Mouse (Mus musculus) neural tube, embryonic 14.5 days (tissue): ENCODE data around the gene Tmem132c. TPM values are rescaled to one million over a fixed set of nuclear protein-coding genes. Genes with fewer than 3 reads are reported as not detected.

Experiments
- ATAC-seq: fragments of 200-750 bp; cut with Nextera tagmentation; 2 replicates; pipeline ENCODE4 v1.8.0; 2017; ENCODE audit warnings: low read depth, mild to moderate bottlenecking, moderate TSS enrichment, moderate library complexity
- H3K27ac ChIP-seq: fragments of 300-500 bp; sonication (generic); 2 replicates; pipeline ENCODE4 v1.5.1; 2014; ENCODE audit warnings: low read depth, mild to moderate bottlenecking, control low read depth, low read length, moderate library complexity, mixed read lengths
- H3K27me3 ChIP-seq: fragments of 300-500 bp; sonication (generic); 2 replicates; pipeline ENCODE4 v1.6.1; 2014; ENCODE audit warnings: low read length; ENCODE audit not compliant: control insufficient read depth, insufficient read depth
- H3K36me3 ChIP-seq: fragments of 300-500 bp; sonication (generic); 2 replicates; pipeline ENCODE4 v1.6.1; 2014; ENCODE audit warnings: low read length, mixed read lengths; ENCODE audit not compliant: control insufficient read depth, insufficient read depth
- H3K4me1 ChIP-seq: fragments of 300-500 bp; sonication (generic); 2 replicates; pipeline ENCODE4 v1.6.1; 2014; ENCODE audit warnings: low read length; ENCODE audit not compliant: control insufficient read depth, insufficient read depth
- H3K4me2 ChIP-seq: fragments of 300-500 bp; sonication (generic); 2 replicates; pipeline ENCODE4 v1.6.1; 2014; ENCODE audit warnings: mild to moderate bottlenecking, low read depth, low read length, control low read depth
- H3K4me3 ChIP-seq: fragments of 300-500 bp; sonication (generic); 2 replicates; pipeline ENCODE4 v1.5.1; 2014; ENCODE audit warnings: low read depth, low read length, control low read depth, mixed read lengths
- H3K9ac ChIP-seq: fragments of 300-500 bp; sonication (generic); replicated peaks from 2 replicates; pipeline ENCODE4 v1.6.1; 2014; ENCODE audit warnings: low read depth, mild to moderate bottlenecking, control low read depth, low read length, mixed read lengths
- H3K9me3 ChIP-seq: fragments of 300-500 bp; sonication (generic); 2 replicates; pipeline ENCODE4 v1.6.1; 2016; ENCODE audit warnings: low read length; ENCODE audit not compliant: control insufficient read depth
- WGBS: fragments of 180-500 bp; shearing (Covaris S2); extraction: QIAGEN DNeasy Blood & Tissue Kit; methylation state at CpG from one replicate; pipeline ENCODE4 v1.1.7; 2014; 5-methylcytosine and 5-hydroxymethylcytosine counted together
- polyA plus RNA-seq: library from polyadenylated mRNA; unstranded; fragments of >200 nt; fragmentation: Nextera tagmentation; extraction: Ambion mirVana; gene quantifications from 2 replicates; pipeline ENCODE4 v1.2.1, GENCODE M21; 2014

Tmem132c gene
- polyA plus RNA-seq, 1 experiment from 2014 or later, result 9.4 TPM

GRCm38 (mm10) chr5:127313634-127314033 is 72.0 kb downstream of the Tmem132c start:
- Histone ChIP-seq H3K9me3 (no peaks in the 10 kb centered on the region), H3K4me2 (no peak overlapping the region), H3K4me1 (no peaks in the 10 kb centered on the region), H3K36me3 (no peaks in the 10 kb centered on the region), H3K27ac (no peak overlapping the region), H3K4me3 (no peak overlapping the region), H3K27me3 (no peaks in the 10 kb centered on the region), H3K9ac (no peak overlapping the region)
- WGBS, result 92% methylated on average over 2 of the region's 2 CpGs
- ATAC-seq, result no peak

GRCm38 (mm10) chr5:127319096-127319779 is 77.6 kb downstream of the Tmem132c start:
- WGBS, result 9% methylated on average over 12 of the region's 12 CpGs
- ATAC-seq, result no peak
- H3K4me2 ChIP-seq, result no peak overlapping the region
- H3K9me3 ChIP-seq, result no peaks in the 10 kb centered on the region
- no peak overlapping the region for H3K4me3 ChIP-seq
- H3K36me3 ChIP-seq, result no peaks in the 10 kb centered on the region
- H3K27me3 ChIP-seq, result no peaks in the 10 kb centered on the region
- H3K9ac ChIP-seq, result no peak overlapping the region; the same call in 1 of the 2 replicates
- H3K27ac ChIP-seq, result no peak overlapping the region
- H3K4me1 ChIP-seq, result peaks cover 12% of the 10 kb centered on the region

GRCm38 (mm10) chr5:127324645-127325044 is 83.0 kb downstream of the Tmem132c start:
- peak overlapping the region; percentile 11; the same call in 1 of the 2 replicates for H3K4me2 ChIP-seq
- H3K27me3 ChIP-seq, result no peaks in the 10 kb centered on the region
- peak; percentile 36; the same call in 1 of the 2 replicates for ATAC-seq
- no peaks in the 10 kb centered on the region for H3K36me3 ChIP-seq
- no peaks in the 10 kb centered on the region for H3K9me3 ChIP-seq
- WGBS, result 13% methylated on average over 2 of the region's 2 CpGs
- H3K9ac ChIP-seq, result no peak overlapping the region
- peaks cover 9% of the 10 kb centered on the region; the same call in 1 of the 2 replicates for H3K4me1 ChIP-seq
- H3K27ac ChIP-seq, result peak overlapping the region; percentile 73
- H3K4me3 ChIP-seq, result no peak overlapping the region

- ATAC-seq, result peak; percentile 79
- H3K4me2 ChIP-seq, result peak overlapping the region; percentile 24
- H3K4me3 ChIP-seq, result no peak overlapping the region
- H3K36me3 ChIP-seq, result no peaks in the 10 kb centered on the region
- H3K9ac ChIP-seq, result no peak overlapping the region
- no peaks in the 10 kb centered on the region for H3K27me3 ChIP-seq
- H3K27ac ChIP-seq, result 0 out of 2 replicates have a peak overlapping the region, but pooled peaks have one; percentile 48
- no peaks in the 10 kb centered on the region for H3K9me3 ChIP-seq
- WGBS, result 2% methylated on average over 15 of the region's 15 CpGs
- peaks cover 29% of the 10 kb centered on the region for H3K4me1 ChIP-seq
These were observed 94.7 kb downstream of the Tmem132c start for GRCm38 (mm10) chr5:127336048-127336907.

- no peak overlapping the region for H3K27ac ChIP-seq
- WGBS, result 17% methylated on average over 5 of the region's 5 CpGs
These were observed 95.3 kb downstream of the Tmem132c start for GRCm38 (mm10) chr5:127336908-127337265.

GRCm38 (mm10) chr5:127339016-127339435 is 97.4 kb downstream of the Tmem132c start:
- Histone ChIP-seq H3K27ac (peak overlapping the region; percentile 35; the same call in 1 of the 2 replicates), H3K4me2 (no peak overlapping the region), H3K27me3 (no peaks in the 10 kb centered on the region), H3K4me1 (peaks cover 29% of the 10 kb centered on the region), H3K36me3 (no peaks in the 10 kb centered on the region), H3K9ac (no peak overlapping the region), H3K4me3 (no peak overlapping the region), H3K9me3 (no peaks in the 10 kb centered on the region)
- 3% methylated on average over 5 of the region's 5 CpGs for WGBS
- ATAC-seq, result peak; percentile 33; the same call in 1 of the 2 replicates

More at GRCm38 (mm10) chr5:127336908-127337265, 95.3 kb downstream of the Tmem132c start:
- Histone ChIP-seq H3K9me3 (no peaks in the 10 kb centered on the region), H3K4me2 (no peak overlapping the region), H3K36me3 (no peaks in the 10 kb centered on the region), H3K27me3 (no peaks in the 10 kb centered on the region), H3K9ac (no peak overlapping the region), H3K4me1 (peaks cover 29% of the 10 kb centered on the region), H3K4me3 (no peak overlapping the region)
- no peak; the same call in 1 of the 2 replicates for ATAC-seq

- Histone ChIP-seq H3K4me3 (no peak overlapping the region), H3K27me3 (no peaks in the 10 kb centered on the region), H3K27ac (no peak overlapping the region), H3K36me3 (no peaks in the 10 kb centered on the region), H3K4me1 (peaks cover 21% of the 10 kb centered on the region), H3K9me3 (no peaks in the 10 kb centered on the region), H3K9ac (no peak overlapping the region), H3K4me2 (no peak overlapping the region)
- WGBS, result 33% methylated on average over 3 of the region's 3 CpGs
- ATAC-seq, result no peak
These were observed 99.5 kb downstream of the Tmem132c start for GRCm38 (mm10) chr5:127341158-127341557.

- Histone ChIP-seq H3K36me3 (no peaks in the 10 kb centered on the region), H3K4me3 (no peak overlapping the region), H3K27me3 (no peaks in the 10 kb centered on the region), H3K4me1 (peaks cover 11% of the 10 kb centered on the region), H3K9ac (no peak overlapping the region), H3K27ac (no peak overlapping the region), H3K9me3 (no peaks in the 10 kb centered on the region), H3K4me2 (no peak overlapping the region)
- 51% methylated on average over 2 of the region's 2 CpGs for WGBS
- ATAC-seq, result no peak
These were observed 103.1 kb downstream of the Tmem132c start for GRCm38 (mm10) chr5:127344721-127345120.

- no peaks in the 10 kb centered on the region for H3K27me3 ChIP-seq
- peaks cover 9% of the 10 kb centered on the region; the same call in 1 of the 2 replicates for H3K4me1 ChIP-seq
- H3K9me3 ChIP-seq, result no peaks in the 10 kb centered on the region
- H3K36me3 ChIP-seq, result no peaks in the 10 kb centered on the region
- no peak overlapping the region for H3K9ac ChIP-seq
- ATAC-seq, result 0 out of 2 replicates have a peak, but pooled peaks have one; percentile 41
- 78% methylated on average over 2 of the region's 2 CpGs for WGBS
- H3K27ac ChIP-seq, result no peak overlapping the region
- H3K4me2 ChIP-seq, result no peak overlapping the region
- no peak overlapping the region for H3K4me3 ChIP-seq
These were observed 104.8 kb downstream of the Tmem132c start for GRCm38 (mm10) chr5:127346364-127346763.
